Mouse (Mus musculus) bone marrow macrophage, adult 2 months (primary cell): Measurements from ENCODE around the gene Iqschfp.

ENCODE experiments used
- CTCF ChIP-seq: IDR thresholded peaks from 2 replicates; pipeline ENCODE4 v1.5.1; 2012; ENCODE audit warnings: low read depth, mild to moderate bottlenecking, low read length, moderate library complexity
- POLR2A ChIP-seq: IDR thresholded peaks from 2 replicates; pipeline ENCODE4 v1.6.1; 2012; ENCODE audit warnings: mild to moderate bottlenecking, low read depth, low read length, borderline replicate concordance

- TF ChIP-seq POLR2A: no peak
- no peak for TF ChIP-seq CTCF
Measured at GRCm38 (mm10) chr3:68178248-68178647, 286.2 kb downstream of the Iqschfp start.
